Mouse (Mus musculus) right cerebral cortex, postnatal 25 days (tissue): ENCODE measurements around the gene Actl6b.

Source experiments
- DNase-seq: peaks from one replicate; pipeline ENCODE4 v3.0.0; 2022

Actl6b gene

GRCm38 (mm10) chr5:137529221-137529995 is 23.9 kb upstream of the Actl6b start:
- DNase-seq, result peak; percentile 21

GRCm38 (mm10) chr5:137530075-137530474 is 23.2 kb upstream of the Actl6b start:
- peak; percentile 26 for DNase-seq

- peak; percentile 81 for DNase-seq
These were observed 22.5 kb upstream of the Actl6b start for GRCm38 (mm10) chr5:137530588-137531413.

- DNase-seq, result peak; percentile 65
These were observed 21.7 kb upstream of the Actl6b start for GRCm38 (mm10) chr5:137531414-137532130.

- DNase-seq, result peak; percentile 55
These were observed 21.0 kb upstream of the Actl6b start for GRCm38 (mm10) chr5:137532131-137532807.

- no peak for DNase-seq
These were observed 20.6 kb upstream of the Actl6b start for GRCm38 (mm10) chr5:137532808-137533116.

- DNase-seq, result peak; percentile 96
These were observed 20.0 kb upstream of the Actl6b start, which contains the start of the genes Epo and Gnb2 for GRCm38 (mm10) chr5:137533117-137533827. Gene Epo (minus strand): TSS chr5:137533242. Gene Gnb2 (minus strand): TSS chr5:137533510.

GRCm38 (mm10) chr5:137534762-137535161 is 18.6 kb upstream of the Actl6b start:
- DNase-seq, result no peak

- DNase-seq, result no peak
These were observed 18.0 kb upstream of the Actl6b start for GRCm38 (mm10) chr5:137535318-137535717.

- DNase-seq, result no peak
These were observed 15.9 kb upstream of the Actl6b start for GRCm38 (mm10) chr5:137537461-137537860.

GRCm38 (mm10) chr5:137539291-137539801 is 14.0 kb upstream of the Actl6b start:
- DNase-seq, result no peak

GRCm38 (mm10) chr5:137540991-137541390 is 12.3 kb upstream of the Actl6b start:
- no peak for DNase-seq

GRCm38 (mm10) chr5:137541768-137542540 is 11.4 kb upstream of the Actl6b start:
- DNase-seq, result no peak

- DNase-seq, result no peak
These were observed 8.4 kb upstream of the Actl6b start for GRCm38 (mm10) chr5:137544926-137545325.

- DNase-seq, result no peak
These were observed 7.7 kb upstream of the Actl6b start for GRCm38 (mm10) chr5:137545596-137545995.

- DNase-seq, result no peak
These were observed 3.5 kb upstream of the Actl6b start for GRCm38 (mm10) chr5:137549840-137550239.

- no peak for DNase-seq
These were observed 2.2 kb upstream of the Actl6b start for GRCm38 (mm10) chr5:137551119-137551518.

GRCm38 (mm10) chr5:137553000-137553399 is 317 bp upstream of the Actl6b start:
- DNase-seq, result no peak

GRCm38 (mm10) chr5:137553898-137554297 is 581 bp downstream of the Actl6b start:
- no peak for DNase-seq

- DNase-seq, result no peak
These were observed 8.2 kb downstream of the Actl6b start for GRCm38 (mm10) chr5:137561556-137561955.

- no peak for DNase-seq
These were observed 9.6 kb downstream of the Actl6b start for GRCm38 (mm10) chr5:137562965-137563364.
